Mouse (Mus musculus) brain, embryonic 14.5 days (tissue): Measurements from ENCODE around the gene Acot4.

Experiments used
- CTCF ChIP-seq: fragments of 200-500 bp; IDR thresholded peaks from 2 replicates; pipeline ENCODE4 v1.5.1; 2012; ENCODE audit warnings: inconsistent platforms, mild to moderate bottlenecking, moderate library complexity, borderline replicate concordance; ENCODE audit not compliant: insufficient read depth, insufficient read length; ENCODE audit errors: extremely low read depth
- POLR2A ChIP-seq: fragments of 200-500 bp; IDR thresholded peaks from 2 replicates; pipeline ENCODE4 v1.6.1; 2012; ENCODE audit warnings: mild to moderate bottlenecking, inconsistent platforms, borderline replicate concordance; ENCODE audit not compliant: poor library complexity, insufficient read depth, insufficient read length, severe bottlenecking; ENCODE audit errors: extremely low read depth

DNA sequence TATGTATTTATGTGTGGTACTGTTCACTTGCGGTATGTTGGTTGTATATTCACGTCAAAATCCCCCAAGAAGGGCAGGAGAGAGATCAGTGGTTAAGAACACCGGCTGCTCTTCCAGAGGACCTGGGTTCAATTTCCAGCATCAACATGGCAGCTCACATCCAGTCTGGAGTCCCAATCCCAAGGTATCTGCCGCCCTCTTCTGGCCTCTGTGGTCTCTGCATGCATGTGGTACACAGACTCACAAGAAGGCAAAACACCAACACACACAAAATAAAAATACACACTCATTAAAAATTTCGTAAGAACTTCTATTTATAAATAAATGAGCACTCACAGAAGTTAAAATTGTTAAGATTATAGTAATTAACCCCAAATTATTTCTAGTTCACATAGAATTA, 25.0 kb downstream of the Acot4 start:
- peak; percentile 31; the same call in 1 of the 2 replicates for TF ChIP-seq CTCF
- no peak for TF ChIP-seq POLR2A
